Mouse (Mus musculus) heart, postnatal 14 days (tissue): Measurements from ENCODE around the gene Rufy1. TPM values are rescaled to one million over a fixed set of nuclear protein-coding genes. Genes with fewer than 3 reads are reported as not detected.

Source experiments
- DNase-seq, 2 experiments: peaks; one replicate each; pipeline ENCODE4 v3.0.0; 2021 to 2022
- intact Hi-C: fragments of 180-260 bp; cut with DNase I; formaldehyde crosslinking; loops from one replicate; pipeline ENCODE4 v1.15.1; 2025
- total RNA-seq, 2 experiments: library from RNA; stranded (reverse); gene quantifications; 2 replicates each; pipeline ENCODE4 v1.2.3; 2021

Rufy1 gene
- total RNA-seq, 2 experiments from 2014 or later, result 27.1 to 27.7 TPM

GRCm38 (mm10) chr11:50388217-50388929, 42.6 kb downstream of the Rufy1 start:
- intact Hi-C loops, result loop anchor here (5.0 kb wide), 1 partner anchor 44 kb away; the partner anchor contains the start of gene Rufy1
- no peak for DNase-seq

- no peak for DNase-seq
- intact Hi-C loops, result loop anchor here (5.0 kb wide), 1 partner anchor 45 kb away; the partner anchor contains the start of gene Rufy1
Measured at GRCm38 (mm10) chr11:50387697-50388096, 43.2 kb downstream of the Rufy1 start.

GRCm38 (mm10) chr11:50387167-50387679, 43.7 kb downstream of the Rufy1 start:
- intact Hi-C loops, result loop anchor here (5.0 kb wide), 1 partner anchor 45 kb away; the partner anchor contains the start of gene Rufy1
- no peak for DNase-seq

GRCm38 (mm10) chr11:50381311-50381710, 49.6 kb downstream of the Rufy1 start:
- intact Hi-C loops, result no loop called here
- no peak for DNase-seq

- intact Hi-C loops, result no loop called here
- DNase-seq, result no peak
Measured at GRCm38 (mm10) chr11:50379023-50379752, 51.7 kb downstream of the Rufy1 start.

GRCm38 (mm10) chr11:50377892-50378684, 52.8 kb downstream of the Rufy1 start:
- peak; percentile 95 for DNase-seq
- intact Hi-C loops, result no loop called here

- peak; percentile 98 to 99 for DNase-seq
- intact Hi-C loops, result no loop called here
Measured at GRCm38 (mm10) chr11:50376911-50377891, 53.7 kb downstream of the Rufy1 start, which contains the start of gene Hnrnph1. Hnrnph1 (plus strand) TSS chr11:50376990.

DNA sequence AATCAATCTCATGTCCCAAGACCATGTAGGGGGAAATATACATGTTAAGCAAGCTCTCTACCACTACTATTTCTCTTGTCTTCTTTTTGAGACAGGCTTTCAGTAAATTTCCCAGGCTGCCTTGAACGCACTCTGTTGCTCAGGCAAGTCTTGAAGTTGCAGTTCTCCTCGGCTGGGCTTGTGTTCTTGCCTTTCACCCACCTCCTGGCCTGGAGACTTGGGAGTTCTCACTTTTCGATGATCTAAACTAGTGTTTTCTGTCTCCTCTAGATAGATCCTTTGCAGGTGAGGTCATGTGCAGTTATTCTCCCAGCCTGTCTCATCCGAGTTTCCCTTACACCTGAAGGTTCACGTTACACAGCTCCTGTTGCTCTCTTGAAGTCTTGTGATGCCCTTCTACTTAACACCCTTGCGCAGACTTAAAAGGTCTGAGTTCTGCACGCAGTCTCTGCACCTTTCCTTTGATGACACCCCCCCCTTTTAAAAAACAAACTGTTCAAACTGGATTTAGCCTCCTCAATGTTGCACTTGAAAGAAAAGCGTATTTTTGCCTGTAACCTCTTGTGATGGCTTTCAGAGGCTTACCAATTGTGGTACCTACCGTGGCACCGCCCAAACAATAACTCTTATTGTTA, 54.7 kb downstream of the Rufy1 start:
- DNase-seq, result no peak
- intact Hi-C loops, result no loop called here

- DNase-seq, result no peak
- intact Hi-C loops, result no loop called here
Measured at GRCm38 (mm10) chr11:50375421-50375820, 55.5 kb downstream of the Rufy1 start.

DNA sequence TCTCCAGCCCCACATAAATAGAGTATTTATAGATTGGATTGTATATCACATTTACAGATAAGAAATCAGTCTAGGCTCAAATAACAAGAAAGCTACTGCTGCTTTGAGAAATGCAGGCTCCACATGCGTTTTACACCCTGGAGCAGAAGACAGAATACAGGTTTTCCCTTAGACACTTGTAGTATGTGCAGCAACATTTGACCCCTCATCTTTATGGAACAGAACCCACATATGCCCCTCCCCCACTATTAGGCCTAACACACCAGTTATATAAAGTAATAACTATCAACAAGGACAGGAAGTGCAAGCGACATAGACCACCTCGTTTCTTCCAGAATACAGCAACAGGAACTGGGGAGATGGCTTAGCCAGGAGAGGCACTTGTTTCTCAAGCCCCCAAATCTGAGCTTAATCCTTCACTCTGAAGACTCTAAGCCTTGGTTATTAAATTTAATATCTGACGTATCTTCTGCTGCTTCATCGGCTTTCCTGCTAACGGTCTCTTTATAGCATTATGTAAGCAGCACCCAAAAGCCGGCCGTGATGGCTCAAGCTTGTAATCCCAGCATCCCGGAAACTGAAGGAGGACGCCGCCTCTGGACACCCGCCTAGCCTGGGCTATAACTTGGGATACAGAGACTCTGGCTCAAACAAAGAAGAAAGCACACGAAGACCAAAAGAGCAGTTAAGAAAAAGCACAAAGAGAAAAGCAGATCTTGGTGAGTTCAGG, 56.5 kb downstream of the Rufy1 start:
- intact Hi-C loops, result no loop called here

GRCm38 (mm10) chr11:50373621-50374020, 57.3 kb downstream of the Rufy1 start:
- no peak for DNase-seq
- intact Hi-C loops, result no loop called here

More for the DNA sequence above, 56.5 kb downstream of the Rufy1 start:
- no peak for DNase-seq

- intact Hi-C loops, result no loop called here
- no peak for DNase-seq
Measured at GRCm38 (mm10) chr11:50373086-50373485, 57.8 kb downstream of the Rufy1 start.

- intact Hi-C loops, result no loop called here
- no peak for DNase-seq
Measured at GRCm38 (mm10) chr11:50371911-50372310, 59.0 kb downstream of the Rufy1 start.

GRCm38 (mm10) chr11:50371399-50371841, 59.5 kb downstream of the Rufy1 start:
- DNase-seq, result peak; percentile 59 to 72
- intact Hi-C loops, result no loop called here

DNA sequence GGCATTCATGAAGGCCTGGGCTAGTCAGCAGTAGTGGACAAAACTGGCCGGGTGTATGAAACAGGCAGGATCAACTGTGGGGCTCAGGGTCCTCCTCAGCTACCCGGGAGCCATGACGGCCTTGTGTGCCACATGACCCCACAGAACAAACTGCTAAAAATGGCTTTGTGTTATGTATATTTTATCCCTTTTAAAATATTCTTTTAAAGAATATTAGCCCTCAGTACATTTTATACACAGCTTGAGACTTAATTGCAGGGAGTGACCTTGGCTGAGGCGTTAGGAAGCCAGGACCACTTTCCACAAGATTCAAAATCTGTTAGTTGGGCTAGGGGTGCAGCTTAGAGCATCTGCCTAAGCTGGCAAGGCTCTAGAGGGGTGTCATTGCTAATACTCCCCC, 60.0 kb downstream of the Rufy1 start:
- intact Hi-C loops, result no loop called here
- DNase-seq, result no peak

- no peak for DNase-seq
- intact Hi-C loops, result loop anchor here (10.0 kb wide), 2 partner anchors 105 to 385 kb away; no protein-coding TSS in a partner anchor
Measured at GRCm38 (mm10) chr11:50369360-50369911, 61.5 kb downstream of the Rufy1 start.

DNA sequence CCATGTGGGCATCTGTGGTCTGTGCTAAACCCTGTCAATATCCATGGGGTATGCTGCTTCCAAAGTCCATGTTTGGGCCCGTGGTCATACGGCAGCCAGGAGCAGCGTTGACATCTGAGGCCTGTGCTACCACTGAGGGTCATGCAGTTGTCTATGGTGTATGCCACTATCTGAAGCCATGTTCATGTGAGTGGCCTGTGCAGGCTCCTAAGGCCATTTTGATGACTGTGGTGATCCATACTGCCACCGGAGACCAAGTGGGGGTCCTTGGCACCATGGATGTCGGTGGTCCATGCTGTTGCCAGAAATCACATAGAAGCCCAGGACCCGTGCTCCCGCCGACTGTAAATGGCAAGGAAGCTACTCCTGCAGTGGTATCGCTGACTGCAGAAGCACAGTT, 63.4 kb downstream of the Rufy1 start:
- no peak for DNase-seq
- intact Hi-C loops, result loop anchor here (10.0 kb wide), 2 partner anchors 103 to 383 kb away; no protein-coding TSS in a partner anchor

DNA sequence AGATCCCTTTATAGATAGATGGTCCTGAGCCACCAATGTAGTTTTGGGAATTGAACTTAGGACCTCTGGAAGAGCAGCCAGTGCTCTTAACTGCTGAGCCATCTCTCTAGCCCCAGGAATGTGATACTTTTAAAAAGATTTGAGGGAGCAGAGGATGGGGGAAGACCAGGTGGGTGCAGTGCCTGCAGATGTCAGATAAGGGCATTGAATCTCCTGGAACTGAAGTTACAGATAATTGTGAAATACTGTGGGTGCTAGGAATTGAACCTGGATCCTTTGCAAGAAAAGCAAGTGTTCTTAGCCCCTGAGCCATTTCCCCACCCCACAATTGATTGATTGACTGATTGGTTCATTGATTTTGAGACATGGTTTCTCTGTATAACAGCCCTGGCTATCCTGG, 65.6 kb downstream of the Rufy1 start:
- no peak for DNase-seq
- intact Hi-C loops, result loop anchor here (2.0 to 10.0 kb wide), 4 partner anchors 75 to 381 kb away; no protein-coding TSS in a partner anchor
